Mouse (Mus musculus) liver, embryonic 16.5 days (tissue): Measurements from ENCODE around the gene Psg16. TPM values are rescaled to one million over a fixed set of nuclear protein-coding genes. Genes with fewer than 3 reads are reported as not detected.

ENCODE experiments used
- ATAC-seq: fragments of 200-750 bp; cut with Nextera tagmentation; 2 replicates; pipeline ENCODE4 v1.8.0; 2017; ENCODE audit warnings: low read depth, mild to moderate bottlenecking, moderate number of reproducible peaks, moderate library complexity
- H3K27ac ChIP-seq: fragments of 300-500 bp; sonication (generic); 2 replicates; pipeline ENCODE4 v1.5.1; 2014; ENCODE audit warnings: mild to moderate bottlenecking, low read length
- H3K27me3 ChIP-seq: fragments of 300-500 bp; sonication (generic); 2 replicates; pipeline ENCODE4 v1.6.1; 2014; ENCODE audit warnings: low read depth, low read length, mixed read lengths; ENCODE audit not compliant: control insufficient read depth, insufficient read depth
- H3K36me3 ChIP-seq: fragments of 300-500 bp; sonication (generic); 2 replicates; pipeline ENCODE4 v1.6.1; 2014; ENCODE audit warnings: mild to moderate bottlenecking; ENCODE audit not compliant: control insufficient read depth, insufficient read depth
- H3K4me1 ChIP-seq: fragments of 300-500 bp; sonication (generic); 2 replicates; pipeline ENCODE4 v1.6.1; 2014; ENCODE audit warnings: low read depth, low read length, mixed read lengths; ENCODE audit not compliant: control insufficient read depth
- H3K4me2 ChIP-seq: fragments of 300-500 bp; sonication (generic); 2 replicates; pipeline ENCODE4 v1.6.1; 2014; ENCODE audit warnings: low read depth, low read length, mixed read lengths
- H3K4me3 ChIP-seq: fragments of 300-500 bp; sonication (generic); 2 replicates; pipeline ENCODE4 v1.5.1; 2014; ENCODE audit warnings: low read depth, mild to moderate bottlenecking, low read length
- H3K9ac ChIP-seq: fragments of 300-500 bp; sonication (generic); 2 replicates; pipeline ENCODE4 v1.6.1; 2014; ENCODE audit warnings: low read depth, low read length
- H3K9me3 ChIP-seq: fragments of 300-500 bp; sonication (generic); replicated peaks from 2 replicates; pipeline ENCODE4 v1.6.1; 2016; ENCODE audit warnings: low read length; ENCODE audit not compliant: control insufficient read depth
- WGBS: fragments of 180-500 bp; shearing (Covaris S2); extraction: QIAGEN DNeasy Blood & Tissue Kit; methylation state at CpG from one replicate; pipeline ENCODE4 v1.1.7; 2014; ENCODE audit not compliant: insufficient replicate concordance; 5-methylcytosine and 5-hydroxymethylcytosine counted together
- polyA plus RNA-seq: library from polyadenylated mRNA; unstranded; fragments of >200 nt; fragmentation: Nextera tagmentation; extraction: Ambion mirVana; gene quantifications from 2 replicates; pipeline ENCODE4 v1.2.1, GENCODE M21; 2015

Psg16 gene
- 0.20 and 0.25 TPM in 2 replicates for polyA plus RNA-seq

DNA sequence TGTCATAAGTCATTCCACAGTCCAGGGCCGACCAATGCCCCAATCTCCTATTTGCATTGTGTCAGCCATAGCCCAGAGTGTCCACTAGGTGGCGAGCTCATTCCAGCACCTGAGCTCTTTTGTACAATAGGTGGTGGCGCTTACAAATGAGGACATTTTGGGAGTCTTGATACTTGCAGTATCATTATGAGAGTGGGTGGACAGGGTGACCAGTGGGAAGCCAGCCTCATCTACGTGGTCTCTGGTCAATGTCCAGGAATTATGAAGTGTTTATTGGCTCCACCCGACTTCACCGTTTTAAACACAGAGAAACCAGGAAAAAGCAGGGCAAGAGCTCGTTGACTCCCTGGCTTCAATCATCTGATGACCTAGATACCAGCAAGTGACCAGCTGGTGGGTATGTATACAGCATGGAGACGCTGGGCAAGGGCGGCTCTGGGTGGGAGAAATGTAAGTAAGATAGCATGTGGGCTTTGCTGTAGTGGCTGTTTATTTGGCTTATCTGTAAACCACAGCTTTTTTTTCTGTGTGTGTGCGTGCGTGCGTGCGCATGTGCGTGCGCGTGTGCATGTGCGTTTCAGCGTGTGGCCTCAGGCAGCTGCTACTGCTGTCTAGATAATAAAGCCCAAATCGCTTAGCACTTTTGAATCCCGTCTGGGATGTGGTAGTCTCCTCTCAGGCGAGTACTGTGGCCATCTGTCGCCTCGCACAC is at the start of gene Psg16:
TSS of gene Psg16 (plus strand) at position 137 of the 712 bp plus-strand sequence.
- H3K4me1 ChIP-seq: peaks cover 7% of the 10 kb centered on the region
- no peaks in the 10 kb centered on the region for H3K36me3 ChIP-seq
- peak within 1 kb of the TSS; percentile 90 for H3K27ac ChIP-seq
- no peaks in the 10 kb centered on the region for H3K27me3 ChIP-seq
- peak within 1 kb of the TSS; percentile 57 for H3K9ac ChIP-seq
- WGBS: 24% methylated on average over 23 of the region's 23 CpGs
- H3K4me3 ChIP-seq: peak within 1 kb of the TSS; percentile 32
- peak within 1 kb of the TSS; percentile 61 for H3K4me2 ChIP-seq
- ATAC-seq: peak; percentile 98
- no peaks in the 10 kb centered on the region; the same call in 1 of the 2 replicates for H3K9me3 ChIP-seq

GRCm38 (mm10) chr7:17024141-17024540 is 49.7 kb upstream of the Psg16 start:
- Histone ChIP-seq H3K9me3 (no peaks in the 10 kb centered on the region), H3K36me3 (peaks cover 17% of the 10 kb centered on the region), H3K9ac (peak overlapping the region; percentile 18; the same call in 1 of the 2 replicates), H3K4me2 (peak overlapping the region; percentile 28), H3K27me3 (no peaks in the 10 kb centered on the region), H3K27ac (peak overlapping the region; percentile 45; the same call in 1 of the 2 replicates), H3K4me1 (peaks cover 49% of the 10 kb centered on the region), H3K4me3 (no peak overlapping the region)
- ATAC-seq: no peak
- 72% methylated on average over 6 of the region's 6 CpGs for WGBS

DNA sequence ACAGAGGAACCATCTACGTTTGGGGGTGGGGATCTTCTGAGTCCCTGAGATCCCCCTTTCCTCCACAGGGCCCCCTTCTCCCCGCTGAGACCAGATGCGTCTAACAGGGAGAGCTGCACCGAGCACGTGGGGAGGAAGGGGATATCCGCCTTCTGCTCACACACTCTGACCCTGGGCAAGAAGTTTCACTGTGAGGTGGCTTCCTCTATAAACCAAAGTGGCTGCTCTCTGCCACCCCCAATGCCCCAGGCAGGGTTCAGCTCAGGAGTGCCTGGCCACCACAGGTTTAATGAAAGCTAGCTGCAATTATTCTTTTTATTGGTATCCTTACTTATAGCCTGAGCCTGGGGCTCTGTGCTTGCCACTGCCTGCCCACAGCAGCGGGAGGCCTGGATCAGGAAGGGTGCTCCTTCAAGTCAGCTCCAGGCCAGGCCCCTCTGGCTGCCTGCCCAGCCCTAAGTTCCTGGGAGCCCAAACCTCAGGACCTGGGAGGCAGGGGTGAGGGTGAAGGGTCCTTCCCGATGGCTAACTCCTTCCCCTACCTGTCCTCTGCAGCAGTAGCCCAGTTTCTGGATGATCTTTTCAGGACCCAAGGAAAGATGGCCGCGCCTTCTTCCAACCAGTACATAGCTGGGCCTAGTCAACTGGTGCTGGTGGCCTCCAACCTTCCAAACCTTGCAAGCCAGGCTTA is 48.9 kb upstream of the Psg16 start:
- ATAC-seq: no peak
- H3K9ac ChIP-seq: 0 out of 2 replicates have a peak overlapping the region, but pooled peaks have one; percentile 22
- H3K36me3 ChIP-seq: peaks cover 12% of the 10 kb centered on the region
- H3K27ac ChIP-seq: peak overlapping the region; percentile 45
- H3K4me1 ChIP-seq: peaks cover 46% of the 10 kb centered on the region
- H3K4me3 ChIP-seq: no peak overlapping the region
- H3K9me3 ChIP-seq: no peaks in the 10 kb centered on the region
- peak overlapping the region; percentile 15; the same call in 1 of the 2 replicates for H3K4me2 ChIP-seq
- 55% methylated on average over 10 of the region's 10 CpGs for WGBS
- H3K27me3 ChIP-seq: no peaks in the 10 kb centered on the region

DNA sequence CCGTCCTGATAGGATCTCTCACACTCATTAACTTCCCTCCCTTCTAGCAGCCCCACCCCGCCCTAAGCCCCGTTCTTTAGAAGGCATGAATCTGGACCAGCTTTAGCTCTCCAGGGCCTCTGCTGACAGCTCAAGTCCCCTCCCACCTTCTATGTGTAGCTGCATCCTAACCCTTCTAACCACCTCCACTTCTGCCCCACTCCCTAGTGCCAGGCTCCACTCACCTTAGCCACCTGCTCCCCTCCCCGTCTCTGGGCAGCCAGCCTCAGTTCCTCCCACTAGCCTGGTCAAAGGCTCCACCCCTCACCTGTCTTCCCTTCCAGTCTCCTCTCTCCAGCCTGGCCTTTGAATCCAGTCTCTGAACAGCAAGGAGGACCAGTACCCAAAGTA is 48.3 kb upstream of the Psg16 start:
- peak overlapping the region; percentile 80 for H3K4me2 ChIP-seq
- H3K9me3 ChIP-seq: no peaks in the 10 kb centered on the region
- H3K4me3 ChIP-seq: no peak overlapping the region
- peak overlapping the region; percentile 45; the same call in 1 of the 2 replicates for H3K27ac ChIP-seq
- 22% methylated on average over 4 of the region's 4 CpGs for WGBS
- no peaks in the 10 kb centered on the region for H3K27me3 ChIP-seq
- peak overlapping the region; percentile 22; the same call in 1 of the 2 replicates for H3K9ac ChIP-seq
- ATAC-seq: no peak
- peaks cover 12% of the 10 kb centered on the region for H3K36me3 ChIP-seq
- peaks cover 46% of the 10 kb centered on the region for H3K4me1 ChIP-seq

- H3K4me3 ChIP-seq: peak overlapping the region; percentile 89
- H3K4me1 ChIP-seq: peaks cover 46% of the 10 kb centered on the region
- no peaks in the 10 kb centered on the region for H3K9me3 ChIP-seq
- peaks cover 10% of the 10 kb centered on the region for H3K36me3 ChIP-seq
- no peaks in the 10 kb centered on the region for H3K27me3 ChIP-seq
- H3K27ac ChIP-seq: no peak overlapping the region
- ATAC-seq: no peak
- H3K4me2 ChIP-seq: peak overlapping the region; percentile 80
- H3K9ac ChIP-seq: peak overlapping the region; percentile 0; the same call in 1 of the 2 replicates
- 52% methylated on average over 9 of the region's 9 CpGs for WGBS
These were observed 47.8 kb upstream of the Psg16 start for GRCm38 (mm10) chr7:17025896-17026622.

DNA sequence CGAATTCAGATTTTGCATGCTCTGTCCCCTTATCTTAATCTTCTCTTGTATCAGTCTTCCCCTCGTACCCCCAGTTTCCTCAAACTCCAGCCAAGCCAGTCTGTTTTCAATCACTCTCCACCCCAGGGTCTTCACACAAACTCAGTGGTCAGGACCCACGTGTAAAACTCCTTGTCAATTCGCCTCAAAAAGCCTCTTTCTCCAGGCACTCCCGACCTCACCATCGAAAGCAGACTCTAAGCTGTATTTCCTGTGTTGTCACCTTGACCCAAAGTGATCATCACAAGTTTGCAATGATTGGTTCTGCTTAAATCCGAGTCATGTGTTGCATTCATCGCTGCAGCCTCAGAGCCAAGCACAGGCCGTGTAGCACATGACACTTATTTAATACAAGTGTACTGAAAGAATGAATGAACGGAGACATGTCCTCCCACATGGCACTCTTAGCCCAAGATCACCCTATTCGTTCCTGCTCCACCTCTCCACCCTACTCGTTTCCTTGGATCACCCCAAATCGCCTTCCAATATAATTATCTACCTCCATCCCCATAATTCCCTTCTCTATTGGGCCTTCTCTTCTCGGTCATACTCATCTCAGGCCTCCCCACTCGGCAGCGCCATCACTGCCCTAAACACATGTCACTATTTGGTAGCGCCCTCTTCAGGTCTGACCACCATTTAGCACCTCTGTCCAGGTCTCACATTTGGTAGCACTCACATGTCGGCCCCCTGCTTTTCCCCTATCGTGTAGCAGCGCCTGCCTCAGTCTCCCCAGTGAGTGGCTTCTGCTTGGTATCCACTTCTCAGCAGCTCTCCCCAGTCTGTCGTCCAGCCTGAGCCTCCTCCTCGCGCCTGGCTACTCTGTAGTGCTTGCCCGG is 46.9 kb upstream of the Psg16 start:
- Histone ChIP-seq H3K4me2 (peak overlapping the region; percentile 80), H3K9ac (peak overlapping the region; percentile 92), H3K36me3 (peaks cover 7% of the 10 kb centered on the region), H3K4me3 (peak overlapping the region; percentile 89), H3K4me1 (peaks cover 46% of the 10 kb centered on the region), H3K9me3 (no peaks in the 10 kb centered on the region), H3K27ac (peak overlapping the region; percentile 88), H3K27me3 (no peaks in the 10 kb centered on the region)
- peak; percentile 57 for ATAC-seq
- 2% methylated on average over 24 of the region's 24 CpGs for WGBS

- H3K9ac ChIP-seq: peak within 1 kb of the TSS; percentile 92
- peak within 1 kb of the TSS; percentile 89 for H3K4me3 ChIP-seq
- H3K27me3 ChIP-seq: no peaks in the 10 kb centered on the region
- H3K36me3 ChIP-seq: peaks cover 9% of the 10 kb centered on the region
- H3K27ac ChIP-seq: peak within 1 kb of the TSS; percentile 88
- H3K4me1 ChIP-seq: peaks cover 45% of the 10 kb centered on the region
- under 1% methylated on average over 56 of the region's 58 CpGs for WGBS
- H3K4me2 ChIP-seq: peak within 1 kb of the TSS; percentile 80
- peak; percentile 77 for ATAC-seq
- H3K9me3 ChIP-seq: no peaks in the 10 kb centered on the region
These were observed 46.1 kb upstream of the Psg16 start, which contains the start of gene Ppp5c for GRCm38 (mm10) chr7:17027588-17028343. TSS of gene Ppp5c (minus strand) at chr7:17027924.
